Mouse (Mus musculus) B cell, adult 67 days (primary cell): ENCODE data around the gene 7530416G11Rik. TPM values are rescaled to one million over a fixed set of nuclear protein-coding genes. Genes with fewer than 3 reads are reported as not detected.

Experiments
- total RNA-seq, 2 experiments: library from RNA; stranded (reverse); gene quantifications; 4 replicates each; pipeline ENCODE4 v1.2.4; 2023

7530416G11Rik gene
- not detected for total RNA-seq

GRCm38 (mm10) chr15:85503127-85503526, at the start of gene 7530416G11Rik:
Gene 7530416G11Rik (minus strand): TSS chr15:85503227.

Other genes starting within 250 kb of the 7530416G11Rik start
- gene Atxn10, start 167.0 kb downstream of the 7530416G11Rik start, total RNA-seq: 10 to 100 TPM; 37.4 to 43.6 TPM
- gene Wnt7b, start 79.2 kb upstream of the 7530416G11Rik start, total RNA-seq: not detected
- not detected for gene Ppara, start 231.8 kb upstream of the 7530416G11Rik start, total RNA-seq